Mouse (Mus musculus) effector memory CD4-positive, alpha-beta T cell, adult 7 months (primary cell): ENCODE measurements around the gene Fezf2. TPM values are rescaled to one million over a fixed set of nuclear protein-coding genes. Genes with fewer than 3 reads are reported as not detected.

ENCODE experiments used
- polyA plus RNA-seq: library from polyadenylated mRNA; unstranded; fragments of 100-300 nt; shearing (Covaris generic); gene quantifications from one replicate; pipeline ENCODE4 v1.2.1, GENCODE M21; 2017

Fezf2 gene
- polyA plus RNA-seq: not detected

GRCm38 (mm10) chr14:12348089-12348488 lies at the start of gene Fezf2:
Fezf2 (minus strand) TSS chr14:12348189.

Other genes with a start within 250 kb of the Fezf2 start
- 0.17 TPM for gene Gm49355, start 64.2 kb downstream of the Fezf2 start, polyA plus RNA-seq
- 56.5 TPM for gene 3830406C13Rik, start 64.0 kb downstream of the Fezf2 start, polyA plus RNA-seq